Mouse (Mus musculus) C2C12 (cell line): ENCODE data around the gene Ntn5.

Experiments
- CEBPB ChIP-seq: IDR thresholded peaks from one replicate; pipeline ENCODE4 v1.6.1; 2011; ENCODE audit warnings: low read depth, mild to moderate bottlenecking, control low read depth, moderate library complexity
- CTCF ChIP-seq: IDR thresholded peaks from one replicate; pipeline ENCODE4 v1.5.1; 2011; ENCODE audit not compliant: control insufficient read depth, insufficient read depth, insufficient read length
- FOSL1 ChIP-seq: IDR thresholded peaks from one replicate; pipeline ENCODE4 v1.8.0; 2011; ENCODE audit warnings: mild to moderate bottlenecking, low read length; ENCODE audit not compliant: poor library complexity, insufficient read depth, severe bottlenecking
- MAX ChIP-seq: IDR thresholded peaks from one replicate; pipeline ENCODE4 v1.6.1; 2011; ENCODE audit warnings: mild to moderate bottlenecking, control low read depth
- MYOD1 ChIP-seq: IDR thresholded peaks from one replicate; pipeline ENCODE4 v1.6.1; 2011; ENCODE audit warnings: low read depth; ENCODE audit not compliant: control insufficient read depth, insufficient read length
- MYOG ChIP-seq: IDR thresholded peaks from one replicate; pipeline ENCODE4 v1.6.1; 2011; ENCODE audit not compliant: control insufficient read depth, insufficient read length; ENCODE audit errors: extremely low read depth
- USF1 ChIP-seq: IDR thresholded peaks from one replicate; pipeline ENCODE4 v1.6.1; 2011; ENCODE audit warnings: low read depth, mild to moderate bottlenecking, control low read depth, moderate library complexity

- no peak for TF ChIP-seq MAX
- no peak for TF ChIP-seq CTCF
- no peak for TF ChIP-seq MYOD1
- TF ChIP-seq USF1 = no peak
- TF ChIP-seq FOSL1 = no peak
- no peak for TF ChIP-seq MYOG
- TF ChIP-seq CEBPB = no peak
Observed at GRCm38 (mm10) chr7:45686841-45687240, 3.0 kb downstream of the Ntn5 start.
